Mouse (Mus musculus) brain, embryonic 14.5 days (tissue): ENCODE results near the gene Prss41. TPM values are rescaled to one million over a fixed set of nuclear protein-coding genes. Genes with fewer than 3 reads are reported as not detected.
A peak's percentile ranks its signal among the peaks of the same experiment; 100 is the strongest.

Experiments used
- DNase-seq: peaks from one replicate; pipeline ENCODE4 v3.0.0-alpha.2; 2011; ENCODE audit warnings: low read depth
- CTCF ChIP-seq: fragments of 200-500 bp; IDR thresholded peaks from 2 replicates; pipeline ENCODE4 v1.5.1; 2012; ENCODE audit warnings: inconsistent platforms, mild to moderate bottlenecking, moderate library complexity, borderline replicate concordance; ENCODE audit not compliant: insufficient read depth, insufficient read length; ENCODE audit errors: extremely low read depth
- POLR2A ChIP-seq: fragments of 200-500 bp; IDR thresholded peaks from 2 replicates; pipeline ENCODE4 v1.6.1; 2012; ENCODE audit warnings: mild to moderate bottlenecking, inconsistent platforms, borderline replicate concordance; ENCODE audit not compliant: poor library complexity, insufficient read depth, insufficient read length, severe bottlenecking; ENCODE audit errors: extremely low read depth
- polyA plus RNA-seq: library from polyadenylated mRNA; depleted of rRNA; stranded (reverse); fragments of >200 nt; gene quantifications from 2 replicates; pipeline ENCODE4 v1.2.3, GENCODE M21; 2012

Prss41 gene
- polyA plus RNA-seq, 1 experiment, result 1.3 TPM

- DNase-seq, result peak; percentile 45
- TF ChIP-seq POLR2A (no peak), CTCF (peak; percentile 67)
Measured at GRCm38 (mm10) chr17:23853292-23853691, 9.3 kb upstream of the Prss41 start.

DNA sequence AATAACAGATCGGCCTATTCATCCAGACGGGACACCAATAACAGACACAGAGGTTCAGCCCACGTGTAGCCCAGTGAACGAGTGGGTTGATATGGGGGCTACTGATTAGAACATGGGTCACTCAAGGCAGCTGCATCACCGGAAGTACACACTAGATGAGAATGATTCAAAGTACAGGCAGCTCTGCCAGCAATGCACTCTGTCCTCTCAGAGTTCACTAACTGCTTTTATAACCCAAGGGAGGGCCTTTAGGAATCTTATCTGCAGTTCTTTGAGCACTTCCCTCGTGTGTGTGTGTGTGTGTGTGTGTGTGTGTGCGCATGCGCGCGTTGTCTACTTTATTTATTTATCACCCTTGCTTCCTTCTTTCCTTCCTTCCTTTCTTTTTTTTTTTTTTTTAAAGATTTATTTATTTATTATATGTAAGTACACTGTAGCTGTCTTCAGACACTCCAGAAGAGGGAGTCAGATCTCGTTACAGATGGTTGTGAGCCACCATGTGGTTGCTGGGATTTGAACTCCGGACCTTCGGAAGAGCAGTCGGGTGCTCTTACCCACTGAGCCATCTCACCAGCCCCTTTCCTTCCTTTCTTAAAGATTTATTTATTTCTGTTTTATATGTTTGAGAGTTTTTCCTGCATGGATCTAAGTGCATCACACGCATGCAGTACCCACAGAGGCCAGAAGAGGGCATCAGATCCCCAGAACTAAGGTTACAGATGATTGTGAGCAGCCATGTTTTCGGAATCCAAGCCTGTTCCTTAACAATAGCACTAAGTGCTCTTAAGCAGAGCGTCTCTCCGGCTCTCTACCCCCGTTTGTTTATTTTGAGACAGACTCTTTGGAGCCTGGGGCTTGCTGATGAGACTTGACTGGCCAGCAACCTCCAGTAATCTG lies 7.1 kb upstream of the Prss41 start:
- DNase-seq, result peak; percentile 85
- TF ChIP-seq POLR2A (no peak), CTCF (peak; percentile 75; the same call in 1 of the 2 replicates)

- TF ChIP-seq POLR2A, result no peak
- TF ChIP-seq CTCF, result peak; percentile 18; the same call in 1 of the 2 replicates
- no peak for DNase-seq
Measured at GRCm38 (mm10) chr17:23850028-23850427, 6.1 kb upstream of the Prss41 start.

GRCm38 (mm10) chr17:23843141-23843811 lies 696 bp downstream of the Prss41 start:
- no peak for DNase-seq
- TF ChIP-seq POLR2A (no peak), CTCF (peak; percentile 15; the same call in 1 of the 2 replicates)

DNA sequence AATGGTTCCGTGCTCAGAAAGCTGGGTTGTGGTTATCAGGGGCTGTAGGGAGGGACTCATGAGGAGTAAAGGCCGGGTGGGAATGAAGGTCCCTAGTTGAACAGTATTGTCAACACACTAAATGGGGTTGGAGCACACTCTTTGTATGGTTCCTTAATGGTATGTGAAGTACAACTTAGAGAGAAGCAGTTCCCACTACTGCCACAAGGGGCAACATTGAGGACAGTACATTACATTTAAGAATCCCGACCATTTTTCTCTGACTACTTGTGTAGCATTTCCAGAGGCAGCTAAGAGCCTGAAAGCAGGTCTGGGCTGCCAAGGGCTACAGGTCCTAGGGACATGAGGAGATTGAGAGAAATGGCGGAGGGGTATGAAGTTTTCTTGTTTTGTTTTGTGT lies 2.8 kb downstream of the Prss41 start:
- TF ChIP-seq POLR2A, result no peak
- peak; percentile 62 for TF ChIP-seq CTCF
- peak; percentile 79 for DNase-seq

DNA sequence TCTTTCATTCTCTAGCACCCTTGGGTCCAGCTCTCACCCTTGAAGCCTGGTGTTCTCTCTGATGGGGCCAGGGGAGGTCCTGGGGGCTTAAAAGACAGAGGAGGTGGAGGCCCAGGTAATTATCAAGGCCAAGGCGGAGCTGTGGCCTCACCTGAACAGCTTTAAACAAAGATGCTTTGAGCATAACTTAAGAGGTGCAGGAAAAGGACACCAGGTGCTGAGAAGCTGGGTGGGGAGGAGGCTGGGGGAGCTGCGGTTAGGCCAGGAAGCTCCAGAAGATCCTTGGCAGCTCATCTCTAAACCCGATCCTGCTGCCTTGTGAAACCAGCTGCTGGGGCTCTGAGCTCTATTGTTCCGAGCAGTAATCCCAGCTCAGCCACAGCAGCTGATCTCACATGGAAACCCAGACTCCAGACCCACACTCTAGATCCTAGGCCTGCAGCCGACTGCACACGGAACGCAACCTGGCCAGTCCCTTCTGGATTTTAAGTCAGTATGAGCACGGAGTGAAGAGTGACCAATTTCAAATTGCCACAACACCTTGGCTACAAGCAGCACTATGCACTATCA lies 7.9 kb downstream of the Prss41 start, which contains the start of gene Prss33:
Gene Prss33 (minus strand): TSS at position 51 of the 570 bp plus-strand sequence.
- TF ChIP-seq POLR2A, result no peak
- no peak for TF ChIP-seq CTCF
- DNase-seq, result peak; percentile 41

DNA sequence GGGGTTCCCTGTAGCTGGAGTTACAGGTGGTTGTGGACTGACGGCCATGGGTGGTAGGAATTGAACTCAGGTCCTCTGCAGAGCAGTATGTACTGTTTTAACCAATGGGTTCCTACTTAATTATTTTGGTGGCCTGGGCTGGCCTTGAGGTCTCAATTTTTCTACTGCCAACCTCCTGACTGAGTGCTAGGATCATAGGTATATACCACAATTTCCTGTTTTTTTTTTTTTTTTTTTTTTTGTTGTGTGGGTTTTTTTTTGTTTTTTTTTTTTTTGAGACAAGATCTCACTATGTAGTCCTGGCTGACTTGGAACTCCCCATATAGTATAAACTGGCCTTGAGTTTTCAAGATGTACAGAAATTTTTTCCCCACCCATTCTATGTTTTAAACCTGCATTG lies 12.8 kb downstream of the Prss41 start:
- no peak for DNase-seq
- TF ChIP-seq POLR2A (no peak), CTCF (no peak)

DNA sequence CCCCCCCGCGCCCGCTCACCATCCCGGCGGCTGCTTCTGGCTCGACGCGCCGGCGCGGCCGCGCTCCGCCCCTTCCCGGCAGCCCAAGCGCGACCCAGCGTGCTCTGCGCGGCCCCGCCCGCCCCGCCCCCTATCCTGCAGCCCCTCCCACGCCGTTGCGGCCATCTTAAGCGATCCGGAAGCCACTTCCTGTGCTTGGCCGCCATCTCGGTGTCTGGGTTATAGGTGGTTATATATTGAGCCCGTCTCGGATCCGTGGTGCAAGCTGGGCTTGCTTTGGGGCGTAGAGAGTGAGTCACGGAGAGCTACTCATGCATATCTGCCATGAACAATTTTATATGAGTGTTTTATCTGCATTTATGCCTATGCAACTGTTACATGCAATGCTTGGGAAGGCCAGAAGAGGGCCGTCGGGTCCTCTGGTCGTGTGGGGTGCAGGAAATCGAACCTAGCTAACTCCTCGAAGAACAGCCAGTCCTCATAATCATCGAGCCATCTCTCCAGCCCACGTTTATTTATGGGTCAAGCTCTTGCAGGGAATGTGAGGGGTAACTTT lies 14.8 kb downstream of the Prss41 start, which contains the start of gene Elob:
Gene Elob (minus strand): TSS at position 73 of the 556 bp plus-strand sequence.
- peak; percentile 97 for DNase-seq
- TF ChIP-seq CTCF (peak; percentile 72), POLR2A (peak; percentile 53; the same call in 1 of the 2 replicates)

GRCm38 (mm10) chr17:23828271-23829001 lies 15.5 kb downstream of the Prss41 start:
- TF ChIP-seq CTCF, result peak; percentile 1; the same call in 1 of the 2 replicates
- TF ChIP-seq POLR2A, result no peak
- DNase-seq, result peak; percentile 75

GRCm38 (mm10) chr17:23825591-23825990 lies 18.4 kb downstream of the Prss41 start:
- no peak for DNase-seq
- TF ChIP-seq CTCF, result no peak
- TF ChIP-seq POLR2A, result no peak
